ENCODE assay signal across 10 mouse cellular contexts in genomic region chr7:101315699-101316098, GRCm38 (mm10).
"Had no signal": no experiment of that assay in that cellular context is flagged by ENCODE, and none has a peak within 500 bp of the region (broad histone marks: within the 10 kb centered on the region; RNA-seq: fewer than 3 reads in every experiment).

No protein-coding gene starts in this region.

- H3K9ac ChIP-seq: limb, embryonic 12.5 days; lung, embryonic 15.5 days; neural tube, embryonic 12.5 days; stomach, embryonic 15.5 days had no signal

- H3K4me1 ChIP-seq: neural tube, embryonic 12.5 days had no signal

- H3K9me3 ChIP-seq: limb, embryonic 12.5 days; lung, embryonic 15.5 days; midbrain, embryonic 10.5 days; neural tube, embryonic 12.5 days; stomach, embryonic 15.5 days had no signal

- H3K27ac ChIP-seq: limb, embryonic 12.5 days; lung, embryonic 15.5 days; midbrain, embryonic 10.5 days; neural tube, embryonic 12.5 days had no signal

- H3K4me3 ChIP-seq: limb, embryonic 12.5 days; lung, embryonic 15.5 days; midbrain, embryonic 10.5 days; neural tube, embryonic 12.5 days; stomach, embryonic 15.5 days had no signal

- DNase-seq: kidney, adult 18-20 months; kidney, postnatal 14 days; lung, postnatal 14 days; midbrain, embryonic 14.5 days; right cerebral cortex, postnatal 14 days had no signal

- H3K36me3 ChIP-seq: limb, embryonic 12.5 days; lung, embryonic 15.5 days; midbrain, embryonic 10.5 days; neural tube, embryonic 12.5 days; stomach, embryonic 15.5 days had no signal

- H3K4me2 ChIP-seq: limb, embryonic 12.5 days; lung, embryonic 15.5 days; neural tube, embryonic 12.5 days; stomach, embryonic 15.5 days had no signal

- H3K27me3 ChIP-seq: lung, embryonic 15.5 days; stomach, embryonic 15.5 days had no signal
